Mouse (Mus musculus): ENCODE results near the gene Naaladl2.

The Naaladl2 gene

GRCm38 (mm10) chr3:23907682-23908081 lies 1236.4 kb downstream of the Naaladl2 start:
- Histone ChIP-seq H3K9me3 (ENCODE audit: low read length) (peaks cover 17% of the 10 kb centered on the region), H3K36me3 (ENCODE audit: insufficient read depth, low read length) (no peaks in the 10 kb centered on the region), H3K4me1 (replicated peaks; ENCODE audit: low read depth, low read length) (no peaks in the 10 kb centered on the region), H3K27me3 (ENCODE audit: insufficient read depth, low read length) (no peaks in the 10 kb centered on the region), H3K4me3 (replicated peaks; ENCODE audit: low read length) (no peak overlapping the region)
- no peak for TF ChIP-seq POU5F1 (IDR thresholded peaks at IDR 0.05; ENCODE audit: borderline replicate concordance, low read length)
- TF ChIP-seq NANOG (IDR thresholded peaks at IDR 0.05; ENCODE audit: borderline replicate concordance, low read length): no peak
- TF ChIP-seq CTCF (conservative IDR thresholded peaks at IDR 0.05; ENCODE audit: low read length): no peak

- H3K36me3 ChIP-seq (ENCODE audit: insufficient read depth, low read length): no peaks in the 10 kb centered on the region
- H3K9me3 ChIP-seq (ENCODE audit: low read length): no peaks in the 10 kb centered on the region
- H3K4me3 ChIP-seq (replicated peaks; ENCODE audit: low read length): no peak overlapping the region
- no peaks in the 10 kb centered on the region for H3K27me3 ChIP-seq (ENCODE audit: insufficient read depth, low read length)
- TF ChIP-seq NANOG (IDR thresholded peaks at IDR 0.05; ENCODE audit: borderline replicate concordance, low read length) (no peak), POU5F1 (IDR thresholded peaks at IDR 0.05; ENCODE audit: borderline replicate concordance, low read length) (no peak), CTCF (conservative IDR thresholded peaks at IDR 0.05; ENCODE audit: low read length) (no peak)
- no peaks in the 10 kb centered on the region for H3K4me1 ChIP-seq (replicated peaks; ENCODE audit: low read depth, low read length)
These were observed 1278.4 kb downstream of the Naaladl2 start for GRCm38 (mm10) chr3:23865688-23866087.

- H3K36me3 ChIP-seq (ENCODE audit: insufficient read depth, low read length): no peaks in the 10 kb centered on the region
- TF ChIP-seq CTCF (conservative IDR thresholded peaks at IDR 0.05; ENCODE audit: low read length) (no peak), POU5F1 (IDR thresholded peaks at IDR 0.05; ENCODE audit: borderline replicate concordance, low read length) (no peak), NANOG (IDR thresholded peaks at IDR 0.05; ENCODE audit: borderline replicate concordance, low read length) (no peak)
- H3K9me3 ChIP-seq (ENCODE audit: low read length): peaks cover 22% of the 10 kb centered on the region
- H3K4me3 ChIP-seq (replicated peaks; ENCODE audit: low read length): no peak overlapping the region
- no peaks in the 10 kb centered on the region for H3K4me1 ChIP-seq (replicated peaks; ENCODE audit: low read depth, low read length)
- H3K27me3 ChIP-seq (ENCODE audit: insufficient read depth, low read length): no peaks in the 10 kb centered on the region
These were observed 1286.8 kb downstream of the Naaladl2 start for GRCm38 (mm10) chr3:23857275-23857674.

- no peaks in the 10 kb centered on the region for H3K27me3 ChIP-seq (ENCODE audit: insufficient read depth, low read length)
- H3K9me3 ChIP-seq (ENCODE audit: low read length): no peaks in the 10 kb centered on the region
- TF ChIP-seq CTCF (conservative IDR thresholded peaks at IDR 0.05; ENCODE audit: low read length): no peak
- no peak for TF ChIP-seq NANOG (IDR thresholded peaks at IDR 0.05; ENCODE audit: borderline replicate concordance, low read length)
- no peak for TF ChIP-seq POU5F1 (IDR thresholded peaks at IDR 0.05; ENCODE audit: borderline replicate concordance, low read length)
- H3K36me3 ChIP-seq (ENCODE audit: insufficient read depth, low read length): no peaks in the 10 kb centered on the region
- no peaks in the 10 kb centered on the region for H3K4me1 ChIP-seq (replicated peaks; ENCODE audit: low read depth, low read length)
- H3K4me3 ChIP-seq (replicated peaks; ENCODE audit: low read length): no peak overlapping the region
These were observed 1326.5 kb downstream of the Naaladl2 start for GRCm38 (mm10) chr3:23817585-23817984.

GRCm38 (mm10) chr3:23758746-23759145 lies 1385.3 kb downstream of the Naaladl2 start:
- no peaks in the 10 kb centered on the region for H3K27me3 ChIP-seq (ENCODE audit: insufficient read depth, low read length)
- no peaks in the 10 kb centered on the region for H3K36me3 ChIP-seq (ENCODE audit: insufficient read depth, low read length)
- TF ChIP-seq POU5F1 (IDR thresholded peaks at IDR 0.05; ENCODE audit: borderline replicate concordance, low read length) (no peak), CTCF (conservative IDR thresholded peaks at IDR 0.05; ENCODE audit: low read length) (no peak), NANOG (IDR thresholded peaks at IDR 0.05; ENCODE audit: borderline replicate concordance, low read length) (no peak)
- H3K9me3 ChIP-seq (ENCODE audit: low read length): no peaks in the 10 kb centered on the region
- no peak overlapping the region for H3K4me3 ChIP-seq (replicated peaks; ENCODE audit: low read length)
- H3K4me1 ChIP-seq (replicated peaks; ENCODE audit: low read depth, low read length): no peaks in the 10 kb centered on the region
